Mouse (Mus musculus) spleen, adult 2 months (tissue): Measurements from ENCODE around the gene Ptprn2.

Experiments
- CTCF ChIP-seq: fragments of 200-500 bp; IDR thresholded peaks from 2 replicates; pipeline ENCODE4 v1.5.1; 2011; ENCODE audit warnings: mild to moderate bottlenecking, inconsistent platforms; ENCODE audit not compliant: insufficient read depth, insufficient read length, insufficient replicate concordance; ENCODE audit errors: extremely low read depth
- POLR2A ChIP-seq: fragments of 200-500 bp; IDR thresholded peaks from 2 replicates; pipeline ENCODE4 v1.6.1; 2011; ENCODE audit warnings: low read depth, low read length, inconsistent platforms

DNA sequence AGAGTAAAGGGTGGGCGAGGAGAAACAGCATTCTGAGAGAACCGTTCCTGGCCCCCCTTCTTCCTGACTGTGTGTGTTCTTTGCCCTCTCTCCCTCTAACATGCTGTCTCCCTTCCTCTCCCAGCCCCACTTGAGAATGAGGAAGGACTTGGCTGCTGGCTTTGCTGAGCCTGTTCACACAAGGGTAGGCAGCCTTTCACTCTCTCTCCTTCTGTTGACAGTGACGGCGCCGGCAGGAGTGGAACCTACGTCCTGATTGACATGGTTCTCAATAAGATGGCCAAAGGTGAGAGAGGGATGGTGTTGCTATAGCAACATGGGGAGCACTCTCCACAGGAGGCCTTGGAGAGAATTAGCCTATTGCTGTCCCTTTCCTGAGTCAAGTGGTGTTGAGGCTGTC, 769.8 kb downstream of the Ptprn2 start:
- TF ChIP-seq CTCF: no peak
- no peak for TF ChIP-seq POLR2A
